Mouse (Mus musculus): ENCODE data around the gene Tspo. TPM values are rescaled to one million over a fixed set of nuclear protein-coding genes. Genes with fewer than 3 reads are reported as not detected.

The Tspo gene
- polyA plus RNA-seq, 1 experiment from 2014 or later: 139 TPM

- Histone ChIP-seq H3K4me3 (no peak overlapping the region), H3K27ac (replicated peaks) (no peak overlapping the region), H3K9ac (no peak overlapping the region), H3K36me3 (peaks cover 13% of the 10 kb centered on the region), H3K4me1 (peaks cover 11% of the 10 kb centered on the region), H3K4me2 (no peak overlapping the region), H3K27me3 (replicated peaks) (no peaks in the 10 kb centered on the region), H3K9me3 (no peaks in the 10 kb centered on the region)
- ATAC-seq (ENCODE audit: extremely low read depth, insufficient number of reproducible peaks, low FRiP score, low TSS enrichment): no peak
- WGBS: 91% methylated on average over 5 of the region's 5 CpGs
Observed at GRCm38 (mm10) chr15:83568544-83568943, 5.2 kb downstream of the Tspo start.

DNA sequence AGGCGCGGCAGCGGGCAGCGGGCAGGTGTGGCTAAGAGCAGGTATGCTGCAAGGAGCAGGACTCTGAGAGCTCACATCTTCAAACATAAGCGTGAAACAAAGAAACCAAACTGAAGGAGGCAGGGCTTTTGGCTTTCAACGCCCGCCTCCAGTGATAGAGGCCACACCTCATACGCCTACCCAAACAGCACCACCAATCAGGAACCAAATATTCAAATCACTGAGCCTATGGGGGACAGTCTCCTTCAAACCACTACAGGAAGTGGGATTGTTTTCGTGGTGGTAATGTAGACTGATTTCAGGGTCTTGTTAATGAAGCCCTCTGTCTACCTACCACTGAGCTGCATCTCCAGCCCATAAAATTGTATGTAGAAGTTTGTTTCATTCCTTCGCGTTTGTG, 6.3 kb downstream of the Tspo start:
- Histone ChIP-seq H3K27me3 (replicated peaks) (no peaks in the 10 kb centered on the region), H3K9ac (no peak overlapping the region), H3K4me1 (peaks cover 7% of the 10 kb centered on the region; the same call in 1 of the 2 replicates), H3K9me3 (no peaks in the 10 kb centered on the region), H3K4me3 (no peak overlapping the region), H3K36me3 (peaks cover 24% of the 10 kb centered on the region), H3K4me2 (no peak overlapping the region), H3K27ac (replicated peaks) (no peak overlapping the region)
- ATAC-seq (ENCODE audit: extremely low read depth, insufficient number of reproducible peaks, low FRiP score, low TSS enrichment): no peak
- WGBS: 50% methylated on average over 11 of the region's 11 CpGs

DNA sequence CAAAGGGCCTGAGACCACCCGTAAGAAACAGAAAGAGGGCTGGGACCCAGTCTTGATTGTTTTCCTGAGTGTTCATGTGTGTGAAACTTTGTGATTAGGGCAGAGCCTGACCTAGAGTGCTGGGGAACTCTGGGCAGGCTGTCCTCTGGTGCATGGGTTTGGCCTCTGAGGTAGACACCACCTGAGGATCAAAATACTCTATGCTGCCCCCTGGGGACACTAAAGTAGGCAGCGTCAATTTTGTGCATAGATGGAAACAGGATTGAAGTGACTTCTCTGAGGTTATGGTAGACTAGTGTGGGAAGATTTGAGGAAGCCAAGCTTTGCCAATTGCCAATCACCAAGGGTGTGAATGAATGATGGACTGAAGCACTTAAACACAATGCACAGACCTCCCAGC, 7.2 kb downstream of the Tspo start:
- Histone ChIP-seq H3K9ac (no peak overlapping the region), H3K27ac (replicated peaks) (no peak overlapping the region), H3K27me3 (replicated peaks) (no peaks in the 10 kb centered on the region), H3K36me3 (peaks cover 34% of the 10 kb centered on the region), H3K4me2 (no peak overlapping the region), H3K9me3 (no peaks in the 10 kb centered on the region), H3K4me1 (peaks cover 7% of the 10 kb centered on the region; the same call in 1 of the 2 replicates), H3K4me3 (no peak overlapping the region)
- whole genome bisulfite sequencing: 71% methylated on average over 2 of the region's 2 CpGs
- ATAC-seq (ENCODE audit: extremely low read depth, insufficient number of reproducible peaks, low FRiP score, low TSS enrichment): no peak

DNA sequence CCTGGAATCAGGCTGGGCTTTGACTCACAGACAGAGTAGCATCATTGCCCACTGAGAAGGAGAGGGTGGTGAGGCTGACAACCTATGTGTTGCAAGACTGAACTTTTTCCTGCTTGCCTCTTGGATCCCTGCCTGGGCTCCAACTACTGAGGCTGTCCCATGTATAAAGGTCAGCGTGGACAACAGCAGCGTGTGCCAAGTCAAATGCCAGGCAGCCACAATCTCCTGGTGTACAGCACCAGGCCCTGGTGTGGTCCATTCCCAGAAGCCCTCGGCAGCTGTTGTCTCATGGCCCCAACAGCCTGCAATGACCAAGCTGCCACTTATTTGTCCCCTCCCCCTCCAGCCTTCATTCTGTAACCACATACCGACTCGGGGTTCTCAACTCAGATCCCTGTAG, 8.2 kb downstream of the Tspo start:
- Histone ChIP-seq H3K4me1 (0 out of 2 replicates have a peak, but pooled peaks cover 4% of the 10 kb centered on the region), H3K27me3 (replicated peaks) (no peaks in the 10 kb centered on the region), H3K27ac (replicated peaks) (no peak overlapping the region), H3K36me3 (peaks cover 44% of the 10 kb centered on the region), H3K9ac (no peak overlapping the region), H3K4me3 (no peak overlapping the region), H3K4me2 (no peak overlapping the region), H3K9me3 (no peaks in the 10 kb centered on the region)
- ATAC-seq (ENCODE audit: extremely low read depth, insufficient number of reproducible peaks, low FRiP score, low TSS enrichment): no peak
- WGBS: 88% methylated on average over 5 of the region's 5 CpGs

- Histone ChIP-seq H3K36me3 (peaks cover 49% of the 10 kb centered on the region), H3K9me3 (no peaks in the 10 kb centered on the region), H3K27ac (replicated peaks) (no peak overlapping the region), H3K4me1 (0 out of 2 replicates have a peak, but pooled peaks cover 4% of the 10 kb centered on the region), H3K27me3 (replicated peaks) (no peaks in the 10 kb centered on the region), H3K9ac (no peak overlapping the region), H3K4me2 (no peak overlapping the region), H3K4me3 (no peak overlapping the region)
- 81% methylated on average over 4 of the region's 4 CpGs for WGBS
- no peak for ATAC-seq (ENCODE audit: extremely low read depth, insufficient number of reproducible peaks, low FRiP score, low TSS enrichment)
Observed at GRCm38 (mm10) chr15:83572132-83572531, 8.7 kb downstream of the Tspo start.

GRCm38 (mm10) chr15:83573606-83574005, 10.2 kb downstream of the Tspo start:
- 91% methylated on average over 12 of the region's 12 CpGs for WGBS

DNA sequence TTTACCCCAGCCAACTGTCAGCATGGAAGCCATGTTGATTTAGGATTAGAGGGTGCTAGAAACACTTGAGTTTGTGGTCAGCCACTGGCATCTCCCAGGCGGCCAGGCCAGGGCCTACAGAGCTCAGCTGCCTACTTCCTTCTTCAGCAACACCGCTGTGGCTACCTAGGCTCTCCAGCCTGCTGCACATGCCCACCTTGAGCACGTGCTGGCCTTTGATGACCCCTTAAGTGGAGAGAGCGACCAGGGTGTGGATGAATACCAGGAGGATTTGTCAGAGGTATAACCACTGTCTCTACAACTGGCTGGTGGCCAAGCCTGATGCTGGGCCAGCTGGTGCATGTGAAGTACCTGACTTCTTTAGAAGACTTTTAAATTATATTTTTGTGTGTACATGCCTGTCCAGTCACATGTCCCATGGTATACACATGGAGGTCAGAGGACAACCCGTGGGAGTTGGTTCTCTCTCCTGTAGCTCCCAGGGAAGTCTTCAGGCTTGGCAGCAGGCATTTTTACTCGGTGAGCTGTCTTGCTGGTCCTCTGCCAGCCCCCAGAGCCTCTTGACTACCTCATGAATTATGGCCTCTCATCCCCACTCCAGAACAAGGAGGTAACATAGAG, 11.4 kb downstream of the Tspo start:
- H3K36me3 ChIP-seq: peaks cover 75% of the 10 kb centered on the region
- H3K9me3 ChIP-seq: no peaks in the 10 kb centered on the region
- ATAC-seq (ENCODE audit: extremely low read depth, insufficient number of reproducible peaks, low FRiP score, low TSS enrichment): no peak
- H3K4me3 ChIP-seq: no peak overlapping the region
- H3K27ac ChIP-seq (replicated peaks): no peak overlapping the region
- no peak overlapping the region for H3K9ac ChIP-seq
- no peaks in the 10 kb centered on the region for H3K4me1 ChIP-seq
- WGBS: 78% methylated on average over 6 of the region's 6 CpGs
- H3K27me3 ChIP-seq (replicated peaks): no peaks in the 10 kb centered on the region
- H3K4me2 ChIP-seq: no peak overlapping the region

More at GRCm38 (mm10) chr15:83573606-83574005, 10.2 kb downstream of the Tspo start:
- no peak overlapping the region for H3K27ac ChIP-seq (replicated peaks)
- no peak overlapping the region for H3K4me3 ChIP-seq
- H3K36me3 ChIP-seq: peaks cover 63% of the 10 kb centered on the region
- H3K9ac ChIP-seq: no peak overlapping the region
- H3K9me3 ChIP-seq: no peaks in the 10 kb centered on the region
- H3K27me3 ChIP-seq (replicated peaks): no peaks in the 10 kb centered on the region
- H3K4me2 ChIP-seq: no peak overlapping the region
- 0 out of 2 replicates have a peak, but pooled peaks cover 4% of the 10 kb centered on the region for H3K4me1 ChIP-seq
- no peak for ATAC-seq (ENCODE audit: extremely low read depth, insufficient number of reproducible peaks, low FRiP score, low TSS enrichment)

GRCm38 (mm10) chr15:83575543-83575942, 12.2 kb downstream of the Tspo start:
- H3K36me3 ChIP-seq: peaks cover 82% of the 10 kb centered on the region
- ATAC-seq (ENCODE audit: extremely low read depth, insufficient number of reproducible peaks, low FRiP score, low TSS enrichment): no peak
- no peak overlapping the region for H3K27ac ChIP-seq (replicated peaks)
- no peaks in the 10 kb centered on the region for H3K27me3 ChIP-seq (replicated peaks)
- H3K4me3 ChIP-seq: no peak overlapping the region
- no peaks in the 10 kb centered on the region for H3K9me3 ChIP-seq
- 89% methylated on average over 8 of the region's 8 CpGs for WGBS
- no peaks in the 10 kb centered on the region for H3K4me1 ChIP-seq
- H3K4me2 ChIP-seq: no peak overlapping the region
- H3K9ac ChIP-seq: no peak overlapping the region

GRCm38 (mm10) chr15:83576651-83577050, 13.3 kb downstream of the Tspo start:
- no peak for ATAC-seq (ENCODE audit: extremely low read depth, insufficient number of reproducible peaks, low FRiP score, low TSS enrichment)
- Histone ChIP-seq H3K4me2 (no peak overlapping the region), H3K36me3 (peaks cover 89% of the 10 kb centered on the region), H3K9ac (no peak overlapping the region), H3K9me3 (no peaks in the 10 kb centered on the region), H3K27me3 (replicated peaks) (no peaks in the 10 kb centered on the region), H3K4me3 (no peak overlapping the region), H3K4me1 (no peaks in the 10 kb centered on the region), H3K27ac (replicated peaks) (no peak overlapping the region)
- WGBS: 83% methylated on average over 9 of the region's 9 CpGs

DNA sequence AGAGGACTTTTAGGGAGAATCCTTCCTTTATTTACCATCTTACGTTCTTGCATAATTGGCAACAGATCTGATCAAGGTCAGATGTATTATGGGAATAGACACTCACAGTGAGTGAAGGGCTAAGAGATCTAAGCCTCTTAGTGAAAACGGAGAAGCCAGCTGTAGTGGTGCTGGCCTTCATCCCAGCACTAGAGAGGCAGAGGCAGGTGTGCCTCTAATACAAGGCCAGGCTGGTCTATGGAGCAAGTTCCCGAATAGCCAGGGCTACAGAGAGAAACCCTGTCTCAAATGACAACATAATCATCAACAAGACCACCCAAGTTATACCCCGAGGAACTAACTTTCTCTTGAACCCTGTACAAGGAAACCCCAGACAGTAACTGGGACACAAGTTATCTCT, 19.5 kb downstream of the Tspo start:
- ATAC-seq (ENCODE audit: extremely low read depth, insufficient number of reproducible peaks, low FRiP score, low TSS enrichment): no peak
- Histone ChIP-seq H3K9ac (no peak overlapping the region), H3K4me1 (0 out of 2 replicates have a peak, but pooled peaks cover 3% of the 10 kb centered on the region), H3K27ac (replicated peaks) (no peak overlapping the region), H3K9me3 (peaks cover 7% of the 10 kb centered on the region; the same call in 1 of the 2 replicates), H3K4me3 (no peak overlapping the region), H3K27me3 (replicated peaks) (no peaks in the 10 kb centered on the region), H3K36me3 (peaks cover 97% of the 10 kb centered on the region), H3K4me2 (no peak overlapping the region)
- 82% methylated on average over 4 of the region's 4 CpGs for WGBS

GRCm38 (mm10) chr15:83583419-83584156, 20.2 kb downstream of the Tspo start:
- no peak overlapping the region for H3K4me2 ChIP-seq
- no peak for ATAC-seq (ENCODE audit: extremely low read depth, insufficient number of reproducible peaks, low FRiP score, low TSS enrichment)
- 0 out of 2 replicates have a peak, but pooled peaks cover 3% of the 10 kb centered on the region for H3K4me1 ChIP-seq
- H3K27ac ChIP-seq (replicated peaks): no peak overlapping the region
- 70% methylated on average over 8 of the region's 8 CpGs for WGBS
- H3K9me3 ChIP-seq: peaks cover 7% of the 10 kb centered on the region; the same call in 1 of the 2 replicates
- H3K9ac ChIP-seq: 0 out of 2 replicates have a peak overlapping the region, but pooled peaks have one; percentile 40
- peaks cover 97% of the 10 kb centered on the region for H3K36me3 ChIP-seq
- no peaks in the 10 kb centered on the region for H3K27me3 ChIP-seq (replicated peaks)
- no peak overlapping the region for H3K4me3 ChIP-seq
